Mouse (Mus musculus) gastrocnemius, postnatal 36 days (tissue): ENCODE data around the gene Sept9. TPM values are rescaled to one million over a fixed set of nuclear protein-coding genes. Genes with fewer than 3 reads are reported as not detected.

Experiments used
- DNase-seq, 2 experiments: peaks; one replicate each; pipeline ENCODE4 v3.0.0; 2022
- intact Hi-C: fragments of 180-260 bp; cut with DNase I; formaldehyde crosslinking; loops from one replicate; pipeline ENCODE4 v1.15.1; 2025
- total RNA-seq, 2 experiments: library from RNA; stranded (reverse); gene quantifications; 2 replicates each; pipeline ENCODE4 v1.2.3; 2021

Gene Sept9
- total RNA-seq, 2 experiments from 2014 or later: 11.3 to 14.2 TPM

DNA sequence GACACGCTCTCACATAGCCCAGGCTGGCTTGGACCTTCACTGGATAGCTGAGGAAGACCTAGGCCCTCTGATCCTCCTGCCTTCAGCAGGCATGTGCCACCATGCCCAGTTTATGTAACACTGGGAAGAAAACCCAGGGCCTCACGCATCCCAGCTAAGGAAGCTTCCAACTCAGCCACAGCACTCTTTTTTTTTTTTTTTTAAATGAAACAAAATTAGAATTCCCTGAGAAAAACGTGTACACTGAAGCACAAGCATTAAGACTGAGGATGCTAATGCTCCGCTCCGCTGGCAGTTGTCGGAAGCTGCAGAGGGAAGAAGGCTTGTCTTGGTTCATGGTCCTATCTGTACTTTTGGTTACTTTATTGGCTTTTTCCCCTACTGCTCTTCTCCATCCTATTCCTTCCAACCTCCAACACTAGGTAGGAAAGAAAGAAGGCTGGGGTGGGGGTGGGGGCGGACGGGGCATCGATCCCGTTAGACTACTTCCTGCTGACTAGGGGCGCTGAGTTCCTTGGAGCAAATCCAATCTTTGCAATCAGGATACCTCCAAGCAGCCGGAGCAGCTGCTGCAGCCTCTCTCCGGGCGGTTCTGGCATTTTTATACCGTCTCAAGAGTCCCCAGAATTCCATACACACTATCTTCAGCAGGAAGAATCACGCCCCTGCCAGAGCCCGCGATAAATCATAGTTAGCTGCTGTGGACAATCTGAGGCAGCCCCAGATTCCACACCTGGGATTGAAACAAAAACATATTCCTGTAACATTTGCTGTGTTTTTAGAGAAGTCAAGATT lies 25.2 kb upstream of the Sept9 start:
- intact Hi-C loops: loop anchor here (10.0 kb wide), 1 partner anchor 279 kb away; no protein-coding TSS in a partner anchor
- no peak for DNase-seq

DNA sequence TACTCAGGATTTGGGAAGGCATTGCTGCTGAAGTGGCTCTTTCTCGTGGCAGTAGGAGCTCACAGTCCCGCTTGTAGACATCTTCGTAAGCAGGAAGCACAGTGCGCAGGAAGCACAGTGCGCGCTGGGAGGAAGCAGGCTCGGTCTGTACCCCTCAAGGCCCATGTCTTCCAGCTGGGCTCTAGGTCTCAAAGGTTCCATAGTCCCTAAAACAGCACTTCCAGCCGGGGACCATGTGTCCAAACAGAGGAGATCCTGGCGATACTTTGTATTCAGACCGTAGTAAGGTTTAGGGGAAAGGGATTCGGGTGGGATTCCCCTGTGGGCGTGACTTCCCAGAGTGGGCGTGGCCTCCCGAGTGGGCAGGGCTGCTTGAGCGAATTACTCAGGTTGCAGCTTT lies 24.5 kb upstream of the Sept9 start:
- DNase-seq: peak in 1 of 2 experiments; percentile 38

DNA sequence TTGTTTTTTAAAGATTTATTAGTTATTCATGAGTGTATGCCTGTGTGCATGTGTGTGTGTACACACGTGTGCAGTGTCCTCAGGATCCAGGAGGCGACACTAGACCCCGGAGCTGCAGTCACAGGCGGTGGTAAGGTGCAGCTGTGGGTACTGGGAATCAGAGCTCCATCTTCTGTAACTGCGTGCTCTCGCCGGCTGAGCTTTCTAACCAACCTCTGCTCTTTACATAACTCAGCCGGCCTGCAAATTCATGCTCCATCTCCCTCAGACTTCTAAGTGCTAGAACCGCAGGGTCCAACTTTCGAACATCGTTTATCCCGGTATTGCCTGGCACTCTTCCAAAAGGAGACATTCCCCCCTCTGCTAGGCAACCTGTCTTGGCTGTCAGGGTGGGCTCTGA lies 24.0 kb upstream of the Sept9 start:
- DNase-seq: no peak
- intact Hi-C loops: loop anchor here (10.0 kb wide), 1 partner anchor 281 kb away; no protein-coding TSS in a partner anchor

More for the DNA sequence above, 24.5 kb upstream of the Sept9 start:
- intact Hi-C loops: loop anchor here (10.0 kb wide), 1 partner anchor 280 kb away; no protein-coding TSS in a partner anchor

- no peak for DNase-seq
- intact Hi-C loops: loop anchor here (10.0 kb wide), 1 partner anchor 282 kb away; no protein-coding TSS in a partner anchor
Observed at GRCm38 (mm10) chr11:117176304-117176703, 23.2 kb upstream of the Sept9 start.

GRCm38 (mm10) chr11:117176900-117177299 lies 22.6 kb upstream of the Sept9 start:
- intact Hi-C loops: loop anchor here (1.0 to 10.0 kb wide), 2 partner anchors 105 to 282 kb away; no protein-coding TSS in a partner anchor
- no peak for DNase-seq

DNA sequence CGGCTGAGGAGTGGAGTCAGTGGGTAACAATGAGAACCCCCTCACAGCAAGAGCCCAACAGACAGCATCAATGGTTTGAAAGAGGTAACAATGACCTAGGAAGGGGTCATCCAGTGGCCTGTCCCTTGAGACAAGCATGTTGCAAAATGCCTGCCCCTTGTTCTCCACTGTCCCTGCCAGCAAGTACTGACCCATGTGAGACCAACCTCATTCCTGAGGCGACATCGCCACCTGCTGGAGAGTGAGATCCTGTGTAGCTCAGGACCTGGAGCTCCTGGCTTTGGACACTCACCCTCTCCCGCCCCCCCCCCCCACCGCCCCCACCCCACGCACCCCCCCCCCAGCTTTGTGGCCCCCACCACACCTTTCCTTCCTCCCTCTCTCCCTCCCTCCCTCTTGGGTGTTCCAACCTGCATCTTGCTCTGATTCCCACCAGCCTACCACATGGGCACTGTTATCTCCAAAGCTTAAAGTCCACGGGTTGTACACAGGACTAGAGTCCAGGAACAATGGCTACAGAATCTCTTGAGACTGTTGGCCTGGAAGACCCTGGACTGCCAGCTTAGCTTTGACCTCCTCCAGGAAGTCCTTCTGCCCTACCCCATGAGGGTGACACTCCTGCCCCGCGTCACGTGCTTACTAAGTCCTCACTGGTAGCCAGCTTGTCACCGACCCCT lies 22.0 kb upstream of the Sept9 start:
- intact Hi-C loops: loop anchor here (1.0 to 10.0 kb wide), 2 partner anchors 105 to 283 kb away; no protein-coding TSS in a partner anchor
- DNase-seq: peak; percentile 88 to 91

GRCm38 (mm10) chr11:117179902-117180301 lies 19.6 kb upstream of the Sept9 start:
- no peak for DNase-seq
- intact Hi-C loops: loop anchor here (2.0 to 10.0 kb wide), 2 partner anchors 181 to 285 kb away; no protein-coding TSS in a partner anchor

DNA sequence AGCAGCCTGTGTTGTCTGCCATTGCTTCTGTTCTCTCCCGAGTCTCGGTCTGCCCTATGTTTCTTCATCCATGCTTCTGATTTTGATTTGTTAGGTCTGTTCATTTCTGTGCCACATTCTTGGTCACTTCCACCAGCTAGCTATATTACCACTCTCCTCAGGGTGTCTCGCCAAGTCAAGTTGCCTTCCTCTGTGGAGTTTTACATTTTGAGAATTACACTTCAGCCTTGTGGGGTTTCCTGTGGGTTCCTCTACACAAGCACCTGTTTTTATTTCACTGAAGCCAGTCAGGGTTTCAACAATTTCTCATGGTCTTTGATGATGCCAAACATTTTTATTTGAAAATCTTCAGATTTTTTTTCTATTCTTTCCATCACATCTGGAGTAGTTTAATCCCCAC lies 16.7 kb upstream of the Sept9 start:
- intact Hi-C loops: no loop called here
- DNase-seq: no peak

DNA sequence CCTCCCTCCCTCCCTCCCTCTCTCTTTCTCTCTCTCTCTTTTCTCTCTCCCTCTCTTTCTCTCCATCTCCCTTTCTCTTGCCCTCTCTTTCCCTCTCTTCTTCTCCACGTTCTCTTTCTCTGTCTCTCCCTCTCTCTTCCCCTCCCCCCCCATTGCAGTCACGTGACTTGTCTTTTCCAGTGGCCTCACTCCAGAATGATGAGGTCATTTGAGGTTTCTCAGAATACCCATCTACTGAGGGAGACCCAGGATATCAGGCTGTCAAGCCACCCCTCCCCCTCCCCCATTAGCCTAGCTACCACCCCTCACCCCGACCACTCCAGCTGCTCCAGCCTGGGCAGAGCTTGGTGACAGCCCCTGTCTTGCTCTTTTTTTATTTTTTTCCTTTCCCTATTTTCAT lies 16.2 kb upstream of the Sept9 start:
- intact Hi-C loops: no loop called here
- no peak for DNase-seq

- no peak for DNase-seq
- intact Hi-C loops: no loop called here
Observed at GRCm38 (mm10) chr11:117183841-117184240, 15.6 kb upstream of the Sept9 start.

GRCm38 (mm10) chr11:117185076-117185933 lies 14.2 kb upstream of the Sept9 start:
- intact Hi-C loops: no loop called here
- DNase-seq: no peak

GRCm38 (mm10) chr11:117191524-117191923 lies 7.9 kb upstream of the Sept9 start:
- DNase-seq: no peak
- intact Hi-C loops: no loop called here

DNA sequence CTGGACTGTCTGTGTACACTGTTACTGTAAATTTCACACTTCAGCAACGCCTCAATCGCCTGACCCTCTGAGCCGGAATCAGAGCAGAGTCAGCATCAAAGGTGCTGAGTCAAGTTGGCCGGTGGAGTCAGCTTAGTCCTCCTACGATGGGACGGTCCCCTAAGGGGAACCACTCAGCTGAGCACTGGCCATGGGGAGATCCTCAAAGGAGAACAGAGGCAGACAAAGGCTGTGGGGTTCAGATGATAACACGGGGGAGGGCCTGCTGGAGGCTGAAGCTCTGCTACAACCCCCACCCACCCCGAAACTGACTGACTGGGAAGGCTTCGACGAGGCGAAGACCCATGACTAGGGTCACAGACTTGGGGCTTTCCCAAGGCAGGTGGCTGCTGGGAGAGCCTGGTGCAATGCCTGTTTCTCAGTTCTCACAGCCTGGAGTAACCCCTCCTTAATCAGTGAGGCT lies 5.0 kb upstream of the Sept9 start:
- intact Hi-C loops: no loop called here
- no peak for DNase-seq

DNA sequence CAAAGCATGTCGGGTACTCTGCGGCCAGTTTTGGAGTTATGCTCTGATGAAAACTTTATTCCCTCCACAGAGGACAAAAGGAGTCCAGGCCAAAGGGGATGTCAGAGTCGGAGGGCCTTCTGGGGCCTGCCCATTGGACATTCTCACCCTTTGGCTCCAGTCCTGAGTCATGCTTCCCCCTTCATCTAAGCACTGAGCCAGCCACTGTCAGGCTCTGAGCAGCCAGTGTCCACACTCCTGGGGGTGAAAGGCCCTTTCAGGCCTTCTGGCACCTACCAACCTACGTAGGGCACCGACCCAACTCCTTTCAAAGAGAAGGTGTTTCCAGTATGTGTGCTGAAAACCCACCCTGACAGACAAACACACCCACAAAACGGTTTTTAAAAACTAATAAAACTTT lies 3.8 kb upstream of the Sept9 start:
- intact Hi-C loops: no loop called here
- DNase-seq: no peak

DNA sequence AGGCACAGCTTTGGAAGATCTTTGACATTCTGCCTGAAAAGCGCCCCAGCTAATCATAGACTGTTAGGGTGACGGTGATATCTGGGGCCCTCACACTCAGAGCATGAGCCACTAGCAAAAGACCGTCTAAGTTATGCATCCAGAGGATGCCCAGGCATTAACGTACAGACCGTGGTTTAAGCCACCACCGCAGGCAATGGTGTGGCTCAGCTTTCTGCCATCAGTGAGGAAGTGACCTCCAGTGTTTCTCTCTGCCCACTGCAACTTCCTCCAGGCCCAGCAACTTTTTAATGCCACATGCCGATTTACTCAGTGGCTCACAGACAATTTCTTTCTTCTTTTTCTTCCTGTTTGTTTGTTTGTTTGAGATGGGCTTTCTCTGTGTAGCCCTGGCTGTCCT lies 2.8 kb upstream of the Sept9 start:
- intact Hi-C loops: no loop called here
- DNase-seq: no peak

DNA sequence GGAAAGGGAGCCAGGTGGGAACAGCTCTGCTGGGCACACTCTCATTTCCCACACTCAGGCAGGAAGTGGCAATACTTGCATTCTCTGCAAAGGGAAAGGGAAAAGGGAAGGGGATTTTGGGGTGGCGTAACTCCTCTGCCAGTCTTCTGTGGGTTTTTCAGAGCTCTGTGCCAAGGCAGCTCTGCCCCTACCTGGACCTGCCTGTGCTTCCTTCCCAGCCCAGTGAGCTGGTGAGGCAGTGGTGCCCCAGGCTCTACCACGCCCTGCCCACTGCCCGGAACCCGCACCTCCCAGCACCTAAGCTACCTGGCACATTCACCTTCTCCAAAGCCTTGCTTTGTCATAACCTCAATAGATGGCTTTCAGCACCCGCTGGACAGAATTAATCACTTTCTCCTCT lies 1.3 kb upstream of the Sept9 start:
- intact Hi-C loops: no loop called here
- DNase-seq: no peak

GRCm38 (mm10) chr11:117201846-117202245 lies 2.4 kb downstream of the Sept9 start:
- intact Hi-C loops: no loop called here
- no peak for DNase-seq

- no peak for DNase-seq
- intact Hi-C loops: no loop called here
Observed at GRCm38 (mm10) chr11:117204606-117205005, 5.1 kb downstream of the Sept9 start.

DNA sequence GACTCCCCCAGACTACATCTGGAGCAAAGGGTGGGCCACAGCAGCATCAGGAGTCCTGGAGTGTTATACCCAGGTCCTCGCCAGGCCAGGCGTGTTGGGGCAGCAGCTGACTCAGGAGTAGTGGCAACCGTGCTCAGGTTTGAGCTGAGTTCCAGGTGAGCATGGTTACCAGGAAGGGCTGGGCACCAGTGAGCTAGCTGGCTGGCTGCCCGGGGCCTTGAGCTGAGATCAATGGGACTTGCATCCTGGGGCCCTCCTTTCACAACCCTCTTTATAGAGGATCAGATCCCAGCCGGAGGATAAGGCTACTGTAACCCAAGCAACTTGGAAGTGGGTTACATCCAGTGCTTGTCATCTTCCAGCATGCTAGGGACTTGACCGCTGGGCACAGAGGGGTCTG lies 5.6 kb downstream of the Sept9 start:
- intact Hi-C loops: no loop called here
- DNase-seq: no peak

DNA sequence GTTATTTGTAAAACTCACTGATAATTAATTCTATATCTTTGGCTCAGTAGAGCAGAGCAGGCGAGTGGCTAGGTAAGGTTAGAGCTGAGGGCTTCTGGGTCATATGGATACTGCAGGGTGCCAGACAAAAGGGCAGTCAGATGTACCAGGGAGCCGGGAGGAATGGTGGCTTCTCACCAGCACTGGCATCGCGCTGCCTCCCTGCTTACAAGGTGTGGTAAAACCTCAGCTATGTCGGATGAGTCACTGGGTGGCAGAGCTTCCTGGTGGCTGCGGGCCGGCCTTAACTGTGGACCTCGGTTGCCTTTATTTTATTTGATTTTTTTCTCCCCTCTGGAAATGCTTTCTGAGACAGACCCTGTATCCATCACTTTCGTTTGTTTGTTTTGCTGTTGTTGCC lies 6.0 kb downstream of the Sept9 start:
- no peak for DNase-seq

More for the DNA sequence above, 6.0 kb downstream of the Sept9 start:
- intact Hi-C loops: no loop called here
